Mouse (Mus musculus) liver, embryonic 11.5 days (tissue): ENCODE data around the gene Prpf40a. TPM values are rescaled to one million over a fixed set of nuclear protein-coding genes. Genes with fewer than 3 reads are reported as not detected.

Source experiments
- ATAC-seq: fragments of 200-750 bp; cut with Nextera tagmentation; replicated peaks from 2 replicates; pipeline ENCODE4 v1.8.0; 2017; ENCODE audit warnings: moderate number of reproducible peaks, mild to moderate bottlenecking, moderate TSS enrichment, moderate library complexity; ENCODE audit not compliant: low FRiP score
- DNase-seq: peaks from one replicate; pipeline ENCODE4 v3.0.0-alpha.2; 2017; ENCODE audit warnings: low spot score
- H3K27ac ChIP-seq: fragments of 300-500 bp; sonication (generic); 2 replicates; pipeline ENCODE4 v1.5.1; 2014; ENCODE audit warnings: mild to moderate bottlenecking, low read depth, low read length, control low read depth
- H3K27me3 ChIP-seq: fragments of 300-500 bp; sonication (generic); replicated peaks from 2 replicates; pipeline ENCODE4 v1.6.1; 2014; ENCODE audit warnings: low read length, mixed read lengths; ENCODE audit not compliant: control insufficient read depth, insufficient read depth
- H3K36me3 ChIP-seq: fragments of 300-500 bp; sonication (generic); 2 replicates; pipeline ENCODE4 v1.6.1; 2014; ENCODE audit warnings: mild to moderate bottlenecking, low read length, moderate library complexity, mixed read lengths; ENCODE audit not compliant: control insufficient read depth, insufficient read depth
- H3K4me1 ChIP-seq: fragments of 300-500 bp; sonication (generic); replicated peaks from 2 replicates; pipeline ENCODE4 v1.6.1; 2014; ENCODE audit warnings: low read length, mixed read lengths; ENCODE audit not compliant: control insufficient read depth, insufficient read depth
- H3K4me2 ChIP-seq: fragments of 300-500 bp; sonication (generic); 2 replicates; pipeline ENCODE4 v1.6.1; 2014; ENCODE audit warnings: mild to moderate bottlenecking, control low read depth, moderate library complexity
- H3K4me3 ChIP-seq: fragments of 300-500 bp; sonication (generic); 2 replicates; pipeline ENCODE4 v1.5.1; 2014; ENCODE audit warnings: low read depth, low read length, control low read depth
- H3K9ac ChIP-seq: fragments of 300-500 bp; sonication (generic); 2 replicates; pipeline ENCODE4 v1.6.1; 2014; ENCODE audit warnings: low read depth, low read length, control low read depth
- H3K9me3 ChIP-seq: fragments of 300-500 bp; sonication (generic); 2 replicates; pipeline ENCODE4 v1.6.1; 2016; ENCODE audit warnings: low read length, inconsistent platforms, mixed read lengths; ENCODE audit not compliant: control insufficient read depth
- WGBS: fragments of 180-500 bp; shearing (Covaris S2); extraction: QIAGEN DNeasy Blood & Tissue Kit; methylation state at CpG from one replicate; pipeline ENCODE4 v1.1.7; 2014; 5-methylcytosine and 5-hydroxymethylcytosine counted together
- polyA plus RNA-seq: library from polyadenylated mRNA; unstranded; fragments of >200 nt; fragmentation: Nextera tagmentation; extraction: Ambion mirVana; gene quantifications from 2 replicates; pipeline ENCODE4 v1.2.1, GENCODE M21; 2014

The Prpf40a gene
- polyA plus RNA-seq, 1 experiment from 2014 or later: 136 TPM

DNA sequence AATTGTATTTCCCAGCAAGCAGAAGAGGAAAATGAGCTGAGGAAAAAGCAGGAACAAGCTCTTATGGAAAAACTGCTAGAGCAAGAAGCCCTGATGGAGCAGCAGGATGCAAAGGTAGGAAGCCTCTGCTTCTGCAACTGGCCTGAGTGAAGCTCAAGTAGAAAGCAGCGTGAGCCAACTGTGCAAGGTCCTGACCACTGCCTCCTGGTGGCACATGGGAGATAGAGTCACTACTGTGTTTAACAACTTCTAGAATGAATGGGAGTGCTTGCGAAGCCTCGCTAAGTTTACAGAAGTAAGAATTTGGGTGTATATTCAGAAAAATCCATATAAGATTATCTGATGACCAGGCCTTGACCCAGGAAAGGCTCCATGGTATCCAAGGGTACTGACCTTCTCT is 65.1 kb downstream of the Prpf40a start:
- Histone ChIP-seq H3K27ac (no peak overlapping the region), H3K4me1 (no peaks in the 10 kb centered on the region), H3K4me3 (no peak overlapping the region), H3K9ac (no peak overlapping the region), H3K4me2 (no peak overlapping the region), H3K36me3 (no peaks in the 10 kb centered on the region; the same call in 1 of the 2 replicates), H3K9me3 (no peaks in the 10 kb centered on the region), H3K27me3 (no peaks in the 10 kb centered on the region)
- DNase-seq (no peak), ATAC-seq (no peak)
- WGBS: 77% methylated on average over 3 of the region's 3 CpGs

DNA sequence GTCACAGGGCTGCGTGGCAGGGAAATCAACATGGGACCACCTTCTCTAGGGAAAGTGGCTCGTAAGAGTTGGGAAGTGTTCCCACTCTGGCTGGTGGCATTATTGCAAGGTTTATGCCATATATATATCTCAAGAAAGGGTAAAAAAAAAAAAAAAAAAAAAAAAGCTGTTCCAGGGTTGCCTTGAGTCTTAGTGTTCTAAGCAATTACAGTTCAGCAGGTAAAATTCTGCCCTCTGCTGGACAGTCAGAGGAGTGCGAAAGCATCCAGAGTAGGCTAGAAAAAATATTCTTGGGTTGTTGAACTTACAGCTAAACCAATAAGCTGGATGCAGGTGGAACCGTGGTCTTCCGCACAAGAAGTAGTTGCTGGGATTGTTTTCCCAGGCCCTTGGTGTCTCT is 69.3 kb downstream of the Prpf40a start:
- Histone ChIP-seq H3K36me3 (no peaks in the 10 kb centered on the region; the same call in 1 of the 2 replicates), H3K9ac (no peak overlapping the region), H3K4me2 (no peak overlapping the region), H3K4me1 (no peaks in the 10 kb centered on the region), H3K9me3 (no peaks in the 10 kb centered on the region), H3K27me3 (no peaks in the 10 kb centered on the region), H3K4me3 (no peak overlapping the region), H3K27ac (no peak overlapping the region)
- DNase-seq (no peak), ATAC-seq (no peak)
- WGBS: 69% methylated on average over 5 of the region's 5 CpGs

DNA sequence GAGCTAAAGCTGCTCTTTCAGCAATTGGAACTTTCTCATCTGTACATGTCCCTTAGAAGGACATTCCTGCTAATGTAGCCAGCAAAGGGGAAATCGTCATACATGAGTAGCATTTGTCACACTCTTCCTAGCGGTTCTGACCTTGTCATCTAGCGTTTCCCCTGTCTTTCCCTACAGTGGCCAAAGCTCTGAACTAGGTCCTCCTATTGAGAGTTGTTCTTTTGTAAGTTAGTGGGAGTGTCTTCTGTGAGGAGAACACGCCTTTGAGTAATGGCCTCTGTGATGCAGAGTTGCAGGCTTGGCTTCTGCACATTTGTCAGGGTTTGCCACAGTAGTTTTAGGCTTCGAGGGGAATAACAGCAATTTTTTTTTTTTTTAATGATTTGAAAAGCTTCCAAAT is 82.5 kb downstream of the Prpf40a start:
- Histone ChIP-seq H3K4me1 (no peaks in the 10 kb centered on the region), H3K4me2 (no peak overlapping the region), H3K27me3 (no peaks in the 10 kb centered on the region), H3K27ac (no peak overlapping the region), H3K9ac (no peak overlapping the region), H3K36me3 (no peaks in the 10 kb centered on the region), H3K9me3 (no peaks in the 10 kb centered on the region), H3K4me3 (no peak overlapping the region)
- WGBS: 86% methylated on average over 5 of the region's 5 CpGs
- DNase-seq: no peak
- no peak for ATAC-seq

DNA sequence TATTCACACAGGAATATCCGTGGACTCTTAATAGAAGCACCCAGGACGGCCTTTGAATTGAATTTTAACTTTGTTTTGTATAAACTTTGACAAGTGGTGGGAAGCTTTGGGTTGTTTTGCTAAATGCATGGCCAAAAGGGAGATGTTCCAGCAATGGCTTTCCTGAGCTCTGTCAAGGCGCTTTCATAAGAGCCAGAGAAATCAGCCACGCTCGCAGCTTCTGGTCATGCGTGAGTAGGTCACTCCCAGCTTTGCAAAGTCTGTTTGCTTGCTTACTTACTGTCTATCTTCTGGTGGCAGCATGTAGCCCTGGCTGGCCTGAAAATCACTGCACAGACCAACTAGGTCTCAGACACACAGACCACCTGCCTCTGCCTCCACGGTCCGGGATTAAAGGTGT is 84.6 kb downstream of the Prpf40a start:
- no peaks in the 10 kb centered on the region for H3K36me3 ChIP-seq
- DNase-seq (no peak), ATAC-seq (no peak)
- no peak overlapping the region for H3K4me2 ChIP-seq
- no peaks in the 10 kb centered on the region for H3K4me1 ChIP-seq
- H3K9me3 ChIP-seq: no peaks in the 10 kb centered on the region
- WGBS: 92% methylated on average over 8 of the region's 8 CpGs
- no peak overlapping the region for H3K9ac ChIP-seq
- no peak overlapping the region for H3K4me3 ChIP-seq
- no peak overlapping the region for H3K27ac ChIP-seq
- no peaks in the 10 kb centered on the region for H3K27me3 ChIP-seq

DNA sequence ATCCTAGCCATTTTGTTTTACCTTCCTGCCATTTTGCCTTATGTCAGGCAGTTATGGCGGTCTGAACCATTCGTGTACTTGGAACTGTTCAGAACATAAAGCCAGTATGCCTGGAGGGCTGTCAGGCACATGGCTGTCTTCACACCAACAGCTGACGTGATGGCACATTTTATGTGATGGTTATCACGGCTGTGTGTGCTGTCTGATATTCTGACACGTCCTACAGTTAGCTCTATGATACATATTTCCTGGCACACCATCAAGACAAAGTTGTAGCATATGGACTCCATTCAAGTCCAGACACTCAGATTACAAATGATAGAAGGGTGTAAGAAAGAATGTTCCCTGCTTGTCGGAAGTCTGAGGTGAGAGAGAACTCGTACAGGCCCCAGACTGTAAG is 85.0 kb downstream of the Prpf40a start:
- Histone ChIP-seq H3K4me1 (no peaks in the 10 kb centered on the region), H3K9ac (no peak overlapping the region), H3K4me3 (no peak overlapping the region), H3K36me3 (no peaks in the 10 kb centered on the region), H3K27me3 (no peaks in the 10 kb centered on the region), H3K27ac (no peak overlapping the region), H3K4me2 (no peak overlapping the region), H3K9me3 (no peaks in the 10 kb centered on the region)
- ATAC-seq: no peak
- WGBS: 86% methylated on average over 7 of the region's 7 CpGs
- DNase-seq: no peak

DNA sequence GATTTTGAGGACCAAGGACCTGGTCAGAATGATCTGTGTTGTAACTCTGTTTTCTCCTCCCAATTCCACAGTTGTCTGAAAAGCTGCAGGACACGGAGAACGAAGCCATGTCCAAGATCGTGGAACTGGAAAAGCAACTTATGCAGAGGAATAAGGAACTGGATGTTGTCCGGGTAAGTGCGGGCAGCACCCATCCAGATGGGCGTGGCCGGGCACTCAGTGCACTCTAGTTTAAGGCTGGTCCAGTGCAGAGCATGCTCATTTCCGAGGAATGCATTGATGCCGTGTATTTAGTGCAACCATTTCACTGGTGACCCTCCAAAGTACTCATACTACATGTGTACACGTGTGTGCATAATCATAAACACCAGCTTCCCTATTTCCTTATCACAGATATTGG is 85.7 kb downstream of the Prpf40a start:
- no peak overlapping the region for H3K9ac ChIP-seq
- no peak overlapping the region for H3K27ac ChIP-seq
- H3K4me1 ChIP-seq: no peaks in the 10 kb centered on the region
- H3K9me3 ChIP-seq: no peaks in the 10 kb centered on the region
- H3K36me3 ChIP-seq: no peaks in the 10 kb centered on the region
- no peaks in the 10 kb centered on the region for H3K27me3 ChIP-seq
- DNase-seq: no peak
- no peak for ATAC-seq
- 89% methylated on average over 10 of the region's 10 CpGs for WGBS
- no peak overlapping the region for H3K4me3 ChIP-seq
- no peak overlapping the region for H3K4me2 ChIP-seq

DNA sequence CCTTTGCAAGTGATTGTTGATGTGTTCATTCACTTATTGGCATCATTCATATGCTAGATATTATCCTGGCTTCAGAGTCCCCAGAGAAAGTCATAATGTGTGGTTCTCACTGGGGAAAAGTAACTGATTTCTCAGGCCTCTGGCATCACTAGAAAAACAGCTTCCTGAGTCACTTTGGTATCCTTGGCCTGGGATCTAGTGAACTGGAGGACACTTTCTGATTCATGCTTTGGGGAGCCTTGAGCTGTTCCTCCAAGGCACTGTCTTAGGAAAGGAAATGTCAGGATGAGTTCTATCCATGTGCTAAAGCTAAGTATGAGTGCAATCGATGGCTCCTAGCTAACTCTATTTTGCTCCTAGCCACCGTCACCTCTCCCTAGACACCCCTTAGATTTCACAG is 88.2 kb downstream of the Prpf40a start:
- no peak for DNase-seq
- no peaks in the 10 kb centered on the region for H3K27me3 ChIP-seq

DNA sequence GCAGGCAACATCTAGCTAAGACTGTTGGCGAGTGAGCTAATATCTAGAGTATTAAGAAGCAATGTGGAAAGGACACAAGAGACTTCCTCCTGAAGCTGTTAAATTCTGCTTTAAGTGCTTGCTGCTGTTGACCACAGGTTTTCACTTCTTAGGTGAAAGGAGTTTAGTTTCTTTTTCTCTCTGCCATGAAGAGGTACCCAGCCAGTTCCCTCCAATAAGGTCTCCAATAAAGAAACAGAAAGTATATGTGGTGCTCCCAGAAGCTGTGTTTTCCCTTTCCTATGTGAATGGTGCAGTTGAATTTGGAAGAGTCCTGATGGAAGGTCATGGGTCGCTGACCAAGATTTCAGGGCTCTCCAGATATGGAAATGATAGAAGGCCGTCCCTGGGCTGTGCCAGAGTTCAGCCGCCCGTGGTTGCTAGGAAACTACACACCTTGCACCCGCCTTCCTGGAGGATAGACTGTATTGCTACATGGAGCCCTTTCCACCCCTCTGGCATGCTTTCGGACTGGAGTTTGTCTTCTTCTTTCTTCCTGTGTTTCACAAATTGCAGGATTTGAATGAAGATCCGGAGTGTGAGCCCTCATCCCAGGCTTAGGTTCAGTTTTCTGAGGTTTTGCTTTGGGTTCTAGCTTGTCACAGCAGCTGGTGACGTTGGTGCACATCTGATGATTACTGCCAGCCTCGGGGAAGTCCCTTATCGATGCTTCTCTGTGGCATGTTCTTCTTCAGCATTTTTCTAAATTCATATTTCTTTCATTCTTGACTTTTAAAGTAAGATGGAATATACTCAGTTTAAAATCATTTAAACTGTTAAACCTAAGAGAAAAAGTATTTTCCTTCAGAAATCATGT is 89.0 kb downstream of the Prpf40a start:
- Histone ChIP-seq H3K27me3 (no peaks in the 10 kb centered on the region), H3K36me3 (no peaks in the 10 kb centered on the region), H3K4me1 (no peaks in the 10 kb centered on the region), H3K4me3 (no peak overlapping the region), H3K27ac (no peak overlapping the region), H3K9me3 (no peaks in the 10 kb centered on the region), H3K9ac (no peak overlapping the region), H3K4me2 (no peak overlapping the region)
- WGBS: 79% methylated on average over 11 of the region's 11 CpGs
- ATAC-seq (no peak), DNase-seq (no peak)

More for the DNA sequence above, 88.2 kb downstream of the Prpf40a start:
- ATAC-seq: no peak
- 84% methylated on average over 2 of the region's 2 CpGs for WGBS
- Histone ChIP-seq H3K9ac (no peak overlapping the region), H3K4me3 (no peak overlapping the region), H3K36me3 (no peaks in the 10 kb centered on the region), H3K4me2 (no peak overlapping the region), H3K4me1 (no peaks in the 10 kb centered on the region), H3K27ac (no peak overlapping the region), H3K9me3 (no peaks in the 10 kb centered on the region)

DNA sequence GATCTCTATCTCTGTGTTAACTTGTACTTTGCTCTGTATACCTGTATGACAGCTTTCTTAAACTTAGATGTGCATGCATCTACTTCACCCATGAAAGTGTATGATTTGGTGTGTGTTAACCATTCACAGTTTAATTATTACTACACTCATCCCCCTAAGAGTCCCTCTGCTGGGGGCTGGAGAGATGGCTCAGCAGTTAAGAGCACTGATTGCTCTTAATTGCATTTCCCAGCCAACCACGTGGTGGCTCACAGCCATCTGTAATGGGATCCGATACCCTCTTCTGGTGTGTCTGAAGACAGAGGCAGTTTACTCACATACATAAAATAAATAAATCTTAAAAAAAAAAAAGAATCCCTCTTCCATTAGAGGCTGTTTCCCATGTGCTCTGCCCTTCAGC is 91.0 kb downstream of the Prpf40a start:
- H3K27ac ChIP-seq: no peak overlapping the region
- H3K4me1 ChIP-seq: no peaks in the 10 kb centered on the region
- no peak overlapping the region for H3K4me2 ChIP-seq
- no peak overlapping the region for H3K9ac ChIP-seq
- no peak for ATAC-seq
- no peaks in the 10 kb centered on the region for H3K9me3 ChIP-seq
- H3K36me3 ChIP-seq: no peaks in the 10 kb centered on the region
- DNase-seq: no peak
- H3K27me3 ChIP-seq: no peaks in the 10 kb centered on the region
- H3K4me3 ChIP-seq: no peak overlapping the region
- 55% methylated on average over 2 of the region's 2 CpGs for WGBS
